Mouse (Mus musculus) spleen, adult 2 months (tissue): ENCODE results near the gene Vmn1r71. TPM values are rescaled to one million over a fixed set of nuclear protein-coding genes. Genes with fewer than 3 reads are reported as not detected.
"Not testable (repeated sequence)": the region's sequence is repeated elsewhere in the genome, so short reads cannot be mapped to it uniquely, and the experiment has no call there.

Experiments
- DNase-seq, 2 experiments: peaks; one replicate each; pipeline versions ENCODE4 v3.0.0 to v3.0.0-alpha.2; 2012 to 2021; ENCODE audit warnings: low spot score in 2 of 2, low read depth in 1 of 2
- H3K27ac ChIP-seq: fragments of 200-500 bp; 2 replicates; pipeline ENCODE4 v1.5.1; 2012; ENCODE audit warnings: low read length, inconsistent platforms; ENCODE audit not compliant: insufficient read depth
- H3K27me3 ChIP-seq: fragments of 200-500 bp; 2 replicates; pipeline ENCODE4 v1.6.1; 2012; ENCODE audit warnings: mild to moderate bottlenecking, moderate library complexity, low read length, inconsistent platforms; ENCODE audit not compliant: control insufficient read depth, insufficient read depth
- H3K36me3 ChIP-seq: fragments of 200-500 bp; 2 replicates; pipeline ENCODE4 v1.6.1; 2012; ENCODE audit warnings: mild to moderate bottlenecking, low read length, inconsistent platforms; ENCODE audit not compliant: control insufficient read depth, insufficient read depth
- H3K4me1 ChIP-seq: fragments of 200-500 bp; 2 replicates; pipeline ENCODE4 v1.6.1; 2011; ENCODE audit warnings: inconsistent platforms; ENCODE audit not compliant: control insufficient read depth, insufficient read depth, insufficient read length
- H3K4me3 ChIP-seq: fragments of 200-500 bp; 2 replicates; pipeline ENCODE4 v1.5.1; 2011; ENCODE audit warnings: mild to moderate bottlenecking, inconsistent platforms; ENCODE audit not compliant: insufficient read depth, insufficient read length; ENCODE audit errors: extremely low read depth
- CTCF ChIP-seq: fragments of 200-500 bp; IDR thresholded peaks from 2 replicates; pipeline ENCODE4 v1.5.1; 2011; ENCODE audit warnings: mild to moderate bottlenecking, inconsistent platforms; ENCODE audit not compliant: insufficient read depth, insufficient read length, insufficient replicate concordance; ENCODE audit errors: extremely low read depth
- POLR2A ChIP-seq: fragments of 200-500 bp; IDR thresholded peaks from 2 replicates; pipeline ENCODE4 v1.6.1; 2011; ENCODE audit warnings: low read depth, low read length, inconsistent platforms
- polyA plus RNA-seq: library from polyadenylated mRNA; depleted of rRNA; stranded (reverse); fragments of >200 nt; gene quantifications from 2 replicates; pipeline ENCODE4 v1.2.3, GENCODE M21; 2012; rRNA removed

The Vmn1r71 gene
- polyA plus RNA-seq, result not detected in 2 replicates

- H3K27me3 ChIP-seq, result no peaks in the 10 kb centered on the region
- no peak within 1 kb of the TSS for H3K4me3 ChIP-seq
- H3K27ac ChIP-seq, result no peak within 1 kb of the TSS
- H3K36me3 ChIP-seq, result no peaks in the 10 kb centered on the region
- no peaks in the 10 kb centered on the region for H3K4me1 ChIP-seq
- DNase-seq, result no peak
- TF ChIP-seq CTCF, result no peak
- TF ChIP-seq POLR2A, result no peak
Observed at GRCm38 (mm10) chr7:10754264-10754663, at the start of gene Vmn1r71. Gene Vmn1r71 (minus strand): TSS chr7:10754364.

- H3K36me3 ChIP-seq, H3K27me3 ChIP-seq, H3K27ac ChIP-seq, H3K4me1 ChIP-seq, DNase-seq, H3K4me3 ChIP-seq: not testable (repeated sequence)
Observed at GRCm38 (mm10) chr7:10757551-10757950, 3.4 kb upstream of the Vmn1r71 start.

Other genes starting within 250 kb of the Vmn1r71 start
- gene Vmn1r68, start 195.9 kb downstream of the Vmn1r71 start, polyA plus RNA-seq, result not detected in 2 replicates
- not detected in 2 replicates for gene Vmn1r69, start 140.7 kb downstream of the Vmn1r71 start, polyA plus RNA-seq
- gene Vmn1r70, start 122.8 kb downstream of the Vmn1r71 start, polyA plus RNA-seq, result not detected in 2 replicates
- not detected in 2 replicates for gene Nlrp4b, start 66.6 kb downstream of the Vmn1r71 start, polyA plus RNA-seq
- gene Zscan4b, start 150.7 kb upstream of the Vmn1r71 start, polyA plus RNA-seq, result not detected in 2 replicates